Mouse (Mus musculus) testis, adult 2 months (tissue): ENCODE results near the gene Atf7ip. TPM values are rescaled to one million over a fixed set of nuclear protein-coding genes. Genes with fewer than 3 reads are reported as not detected.

ENCODE experiments used
- H3K27ac ChIP-seq: fragments of 200-500 bp; 2 replicates; pipeline ENCODE4 v1.5.1; 2012; ENCODE audit warnings: low read depth, low read length; ENCODE audit not compliant: control insufficient read depth, insufficient read depth
- H3K27me3 ChIP-seq: fragments of 200-500 bp; 2 replicates; pipeline ENCODE4 v1.6.1; 2012; ENCODE audit warnings: mild to moderate bottlenecking, low read length, moderate library complexity; ENCODE audit not compliant: control insufficient read depth, insufficient read depth
- H3K36me3 ChIP-seq: fragments of 200-500 bp; 2 replicates; pipeline ENCODE4 v1.6.1; 2012; ENCODE audit warnings: mild to moderate bottlenecking, low read length; ENCODE audit not compliant: control insufficient read depth, insufficient read depth
- H3K4me1 ChIP-seq: fragments of 200-500 bp; 2 replicates; pipeline ENCODE4 v1.6.1; 2012; ENCODE audit warnings: low read length; ENCODE audit not compliant: control insufficient read depth, insufficient read depth
- H3K4me3 ChIP-seq: fragments of 200-500 bp; 2 replicates; pipeline ENCODE4 v1.5.1; 2012; ENCODE audit warnings: low read depth, mild to moderate bottlenecking, low read length, moderate library complexity, mixed read lengths; ENCODE audit not compliant: control insufficient read depth
- CTCF ChIP-seq: fragments of 200-500 bp; IDR thresholded peaks from 2 replicates; pipeline ENCODE4 v1.5.1; 2012; ENCODE audit warnings: low read depth, mild to moderate bottlenecking, inconsistent platforms, low read length, moderate library complexity; ENCODE audit not compliant: control insufficient read depth, insufficient read depth, insufficient replicate concordance
- POLR2A ChIP-seq: fragments of 200-500 bp; IDR thresholded peaks from 2 replicates; pipeline ENCODE4 v1.6.1; 2012; ENCODE audit warnings: low read depth, mild to moderate bottlenecking, inconsistent platforms, low read length, moderate library complexity; ENCODE audit not compliant: control insufficient read depth
- polyA plus RNA-seq: library from polyadenylated mRNA; depleted of rRNA; stranded (reverse); fragments of >200 nt; gene quantifications from 2 replicates; pipeline ENCODE4 v1.2.3, GENCODE M21; 2012; rRNA removed

Atf7ip gene
- polyA plus RNA-seq, 1 experiment, result 16.8 TPM

DNA sequence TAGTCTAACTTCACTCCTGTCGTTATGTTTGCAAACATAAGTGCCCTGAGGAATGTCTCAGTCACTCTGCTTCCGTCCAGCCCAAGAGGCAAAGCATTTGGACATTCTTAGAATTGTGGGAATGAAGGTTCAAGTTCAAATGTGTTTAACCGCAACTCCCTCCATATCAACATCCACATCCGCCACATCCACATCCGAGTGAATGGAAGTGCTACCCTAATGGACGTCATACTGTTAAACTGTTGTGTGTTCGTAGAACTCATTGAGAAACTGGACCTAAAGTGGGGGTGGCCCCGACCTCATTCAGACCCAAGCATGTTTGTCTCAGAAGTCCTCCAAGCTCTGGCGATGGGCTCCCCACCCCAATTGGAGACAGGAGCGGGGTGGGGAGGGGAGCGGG lies 149.8 kb downstream of the Atf7ip start:
- no peak overlapping the region for H3K27ac ChIP-seq
- no peaks in the 10 kb centered on the region for H3K27me3 ChIP-seq
- H3K4me3 ChIP-seq, result no peak overlapping the region
- no peaks in the 10 kb centered on the region for H3K36me3 ChIP-seq
- peaks cover 9% of the 10 kb centered on the region for H3K4me1 ChIP-seq
- no peak for TF ChIP-seq POLR2A
- no peak for TF ChIP-seq CTCF

DNA sequence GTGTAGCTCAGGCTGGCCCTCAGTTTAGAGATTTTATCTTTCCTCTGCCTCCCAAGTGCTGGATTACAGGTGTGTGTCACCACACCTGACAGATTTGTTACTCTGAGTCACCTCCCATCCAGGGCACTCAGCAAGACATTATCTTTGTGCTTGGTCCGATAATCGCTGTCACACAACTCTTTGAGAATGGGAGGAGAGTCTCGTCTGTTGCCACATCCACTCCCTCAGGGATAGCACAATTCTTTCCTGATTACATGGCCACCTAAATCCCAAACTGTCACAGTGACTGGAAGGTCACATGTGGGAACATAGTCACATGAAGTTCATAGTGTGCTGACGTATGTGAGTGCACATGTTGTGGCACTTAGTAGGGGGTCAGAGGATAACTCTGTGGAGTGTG lies 152.3 kb downstream of the Atf7ip start:
- H3K27ac ChIP-seq, result no peak overlapping the region
- no peaks in the 10 kb centered on the region for H3K36me3 ChIP-seq
- no peaks in the 10 kb centered on the region for H3K27me3 ChIP-seq
- peaks cover 7% of the 10 kb centered on the region; the same call in 1 of the 2 replicates for H3K4me1 ChIP-seq
- TF ChIP-seq CTCF, result no peak
- TF ChIP-seq POLR2A, result no peak
- no peak overlapping the region; the same call in 1 of the 2 replicates for H3K4me3 ChIP-seq

DNA sequence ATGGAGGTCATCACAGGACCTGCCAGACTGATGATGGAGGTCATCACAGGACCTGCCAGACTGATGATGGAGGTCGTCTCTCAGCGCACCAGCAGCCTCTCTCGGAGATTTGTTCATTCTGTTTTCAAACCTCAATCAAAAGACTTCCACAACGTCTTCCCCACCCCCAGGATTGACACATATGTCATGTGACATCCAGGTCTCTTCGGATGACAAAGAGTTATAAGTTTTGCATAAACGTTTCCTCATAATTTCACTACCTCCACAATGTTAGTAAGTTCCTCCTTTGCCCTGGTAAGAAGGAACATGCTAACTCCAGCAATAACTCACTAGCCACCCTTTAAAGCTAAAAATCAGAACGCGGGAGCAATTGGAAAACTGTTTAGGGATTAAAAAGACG lies 153.3 kb downstream of the Atf7ip start:
- no peaks in the 10 kb centered on the region for H3K36me3 ChIP-seq
- H3K4me1 ChIP-seq, result peaks cover 7% of the 10 kb centered on the region; the same call in 1 of the 2 replicates
- TF ChIP-seq POLR2A (no peak), CTCF (no peak)
- H3K27ac ChIP-seq, result no peak overlapping the region
- H3K27me3 ChIP-seq, result no peaks in the 10 kb centered on the region
- H3K4me3 ChIP-seq, result no peak overlapping the region; the same call in 1 of the 2 replicates

Other genes starting within 250 kb of the Atf7ip start
- gene Gm8994, start 178.6 kb upstream of the Atf7ip start, polyA plus RNA-seq, result not detected in 2 replicates
- gene E330021D16Rik, start 90.6 kb upstream of the Atf7ip start, polyA plus RNA-seq, result 0.12 and 0.28 TPM in 2 replicates
- gene Plbd1, start 155.8 kb downstream of the Atf7ip start, polyA plus RNA-seq, result 47.4 and 53.7 TPM in 2 replicates